Mouse (Mus musculus): ENCODE measurements around the gene Ntf3.
A peak's percentile ranks its signal among the peaks of the same experiment; 100 is the strongest.

Ntf3 gene

GRCm38 (mm10) chr6:126102007-126102406 is 64.7 kb downstream of the Ntf3 start:
- DNase-seq, result peak; percentile 92

GRCm38 (mm10) chr6:126100579-126100978 is 66.1 kb downstream of the Ntf3 start:
- peak; percentile 95 for DNase-seq

DNA sequence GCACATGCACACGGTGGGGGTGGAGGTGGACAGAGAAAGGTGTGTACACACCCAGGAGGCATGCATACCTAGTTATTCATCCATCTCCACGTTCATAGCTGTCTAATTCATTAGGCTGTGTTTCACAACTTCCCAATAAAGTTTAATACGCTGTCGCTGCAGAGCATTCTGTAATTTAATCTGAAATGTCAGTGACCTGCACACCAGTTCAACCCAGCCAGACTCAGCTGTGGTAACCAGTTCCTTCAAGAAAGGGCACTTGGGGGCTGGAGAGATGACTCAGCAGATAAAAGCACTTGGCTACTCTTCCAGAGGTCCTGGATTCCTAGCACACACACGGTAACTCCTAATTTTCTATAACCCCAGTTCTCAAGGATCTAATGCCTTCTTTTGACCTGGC is 69.2 kb downstream of the Ntf3 start:
- peak; percentile 52 for DNase-seq

GRCm38 (mm10) chr6:126096085-126096484 is 70.6 kb downstream of the Ntf3 start:
- peak; percentile 96 for DNase-seq

- peak; percentile 91 for DNase-seq
These were observed 71.7 kb downstream of the Ntf3 start for GRCm38 (mm10) chr6:126095041-126095440.

GRCm38 (mm10) chr6:126092026-126092425 is 74.7 kb downstream of the Ntf3 start:
- DNase-seq, result peak; percentile 89

DNA sequence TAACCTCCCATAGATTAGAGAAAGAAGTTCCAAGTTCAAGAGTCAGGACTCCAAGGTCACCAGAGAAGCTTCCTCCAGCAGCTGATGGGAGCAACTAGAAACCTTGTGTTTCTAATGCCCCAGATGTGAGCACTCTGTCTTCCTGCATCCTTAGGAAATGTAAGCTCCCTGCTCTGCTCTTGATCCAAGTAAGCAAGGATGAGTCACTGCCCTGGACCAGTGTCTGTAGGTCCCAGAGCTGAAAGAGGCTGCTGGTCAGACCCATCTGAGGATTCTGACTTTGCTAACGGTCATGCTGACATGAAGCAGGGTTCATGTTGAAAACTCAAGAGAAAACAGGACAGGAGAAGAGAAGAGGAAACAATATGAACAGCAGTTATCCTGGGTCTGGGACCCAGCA is 76.6 kb downstream of the Ntf3 start:
- DNase-seq, result peak; percentile 95

DNA sequence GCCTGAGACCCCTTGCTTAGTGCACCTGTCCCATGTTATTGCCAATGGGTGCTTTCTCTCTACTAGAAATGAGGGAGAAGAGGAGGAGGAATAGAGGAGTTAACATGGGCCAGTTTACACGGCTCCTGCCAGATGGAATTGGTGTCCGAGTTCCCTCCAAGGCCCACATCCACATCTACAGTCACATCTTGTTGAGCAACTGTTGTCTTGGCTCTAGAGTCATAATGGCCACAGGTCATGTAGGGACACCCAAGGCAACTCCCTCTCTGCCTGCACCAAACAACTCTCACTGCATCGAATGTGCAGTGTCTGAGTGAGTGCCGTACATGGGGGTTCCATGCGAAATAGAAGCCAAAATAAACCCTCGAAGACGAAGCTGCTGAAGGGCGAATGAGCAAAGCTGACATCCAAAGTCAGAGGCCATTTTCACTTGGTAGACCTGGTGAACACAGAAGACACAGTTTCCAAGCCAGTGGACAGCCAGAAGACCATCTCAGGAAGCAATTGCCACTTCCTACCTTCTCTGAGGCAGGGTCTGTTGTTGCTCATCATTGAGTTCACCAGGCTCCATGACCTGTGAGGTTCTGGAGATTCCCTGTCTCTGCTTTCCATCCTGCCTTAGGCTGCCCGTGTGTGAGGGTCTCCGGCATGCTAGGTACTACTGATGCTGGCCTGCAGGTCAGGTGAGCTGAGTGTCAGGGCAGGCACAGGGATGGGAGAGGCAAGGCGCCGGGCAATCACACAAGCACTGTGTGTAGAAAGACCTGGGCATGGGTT is 78.0 kb downstream of the Ntf3 start:
- DNase-seq, result peak; percentile 95

DNA sequence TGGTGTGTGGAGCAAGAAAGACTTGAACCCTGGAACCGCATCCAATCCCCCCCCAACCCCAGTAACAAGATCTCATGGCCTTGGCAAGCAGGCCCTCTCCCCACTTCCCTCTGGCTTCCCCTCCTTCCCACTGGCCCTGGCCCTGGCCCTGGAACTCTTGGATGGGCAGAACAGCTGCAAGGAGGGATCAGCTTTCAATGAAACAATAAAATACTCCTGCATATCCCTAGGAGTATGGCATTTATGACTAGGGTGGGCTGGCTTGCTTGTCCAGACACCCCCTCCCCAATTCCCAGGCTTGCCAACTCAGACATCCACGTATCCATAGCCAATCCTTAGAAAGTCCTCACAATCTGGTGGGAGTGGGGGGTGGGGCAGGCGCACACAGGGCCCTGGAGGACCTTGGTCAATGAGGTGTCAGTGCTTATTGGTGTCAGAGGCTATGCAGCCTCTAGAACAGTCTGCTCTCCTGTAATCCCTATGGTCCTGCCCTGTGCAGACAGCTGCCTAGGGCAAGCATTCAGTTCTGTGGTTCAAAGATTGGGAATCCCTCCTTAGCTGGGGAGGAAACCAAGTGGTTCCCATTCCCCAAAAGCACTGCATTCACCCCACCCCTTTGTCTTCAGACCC is 80.3 kb downstream of the Ntf3 start:
- DNase-seq, result peak; percentile 86

DNA sequence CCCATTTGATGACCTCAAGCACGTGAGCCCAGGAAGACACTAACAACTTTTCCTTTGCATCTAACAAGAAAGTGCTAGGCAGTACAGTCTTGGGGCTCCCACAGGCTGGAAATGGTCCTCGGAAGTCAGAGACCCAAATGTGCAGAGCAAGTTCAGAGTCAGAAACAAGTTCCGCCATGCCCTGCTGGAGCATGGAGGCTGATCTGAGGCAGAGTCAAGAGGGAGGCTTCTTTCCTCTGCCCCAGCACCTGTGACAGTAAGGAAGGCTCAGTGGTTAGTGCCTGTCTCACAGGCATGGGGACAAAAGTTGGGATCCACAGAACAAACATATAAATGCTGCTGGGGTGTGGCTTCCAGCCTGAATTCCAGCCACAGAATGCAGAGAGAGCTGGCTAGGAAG is 86.2 kb downstream of the Ntf3 start:
- peak; percentile 80 for DNase-seq

- peak; percentile 95 for DNase-seq
These were observed 109.0 kb downstream of the Ntf3 start for GRCm38 (mm10) chr6:126057706-126058105.

GRCm38 (mm10) chr6:126053136-126053535 is 113.6 kb downstream of the Ntf3 start:
- DNase-seq, result peak; percentile 81
